Mouse (Mus musculus) small intestine, adult 2 months (tissue): Measurements from ENCODE around the gene Nup62. TPM values are rescaled to one million over a fixed set of nuclear protein-coding genes. Genes with fewer than 3 reads are reported as not detected.
A peak's percentile ranks its signal among the peaks of the same experiment; 100 is the strongest.

Source experiments
- H3K27ac ChIP-seq: fragments of 200-500 bp; 2 replicates; pipeline ENCODE4 v1.5.1; 2012; ENCODE audit warnings: low read depth, low read length, control low read depth, inconsistent platforms; ENCODE audit not compliant: insufficient read depth
- H3K27me3 ChIP-seq: fragments of 200-500 bp; 2 replicates; pipeline ENCODE4 v1.6.1; 2012; ENCODE audit warnings: mild to moderate bottlenecking, moderate library complexity, low read length, inconsistent platforms; ENCODE audit not compliant: control insufficient read depth, insufficient read depth
- H3K36me3 ChIP-seq: fragments of 200-500 bp; 2 replicates; pipeline ENCODE4 v1.6.1; 2012; ENCODE audit warnings: mild to moderate bottlenecking, low read length, control low read depth, inconsistent platforms; ENCODE audit not compliant: control insufficient read depth, insufficient read depth
- H3K4me1 ChIP-seq: fragments of 200-500 bp; 2 replicates; pipeline ENCODE4 v1.6.1; 2012; ENCODE audit warnings: low read length, inconsistent platforms, mixed read lengths; ENCODE audit not compliant: control insufficient read depth, insufficient read depth, insufficient read length
- H3K4me3 ChIP-seq: fragments of 200-500 bp; 2 replicates; pipeline ENCODE4 v1.5.1; 2012; ENCODE audit warnings: low read depth, mild to moderate bottlenecking, control low read depth, inconsistent platforms, low read length, moderate library complexity
- CTCF ChIP-seq: fragments of 200-500 bp; IDR thresholded peaks from 2 replicates; pipeline ENCODE4 v1.5.1; 2012; ENCODE audit warnings: low read depth, mild to moderate bottlenecking, control low read depth, inconsistent platforms, low read length, moderate library complexity, mixed read lengths; ENCODE audit not compliant: insufficient replicate concordance, insufficient read length; ENCODE audit errors: extremely low read depth
- POLR2A ChIP-seq: fragments of 200-500 bp; IDR thresholded peaks from 2 replicates; pipeline ENCODE4 v1.6.1; 2012; ENCODE audit warnings: low read depth, mild to moderate bottlenecking, control low read depth, inconsistent platforms, low read length, moderate library complexity
- WGBS: fragments of 180-500 bp; shearing (Covaris S2); methylation state at CpG from one replicate; pipeline ENCODE4 v1.1.7; 2018; 5-methylcytosine and 5-hydroxymethylcytosine counted together
- polyA plus RNA-seq: library from polyadenylated mRNA; depleted of rRNA; stranded (reverse); fragments of >200 nt; gene quantifications from 2 replicates; pipeline ENCODE4 v1.2.3, GENCODE M21; 2012

Gene Nup62
- polyA plus RNA-seq, 1 experiment: 53.3 TPM

GRCm38 (mm10) chr7:44813985-44814384, 1.9 kb upstream of the Nup62 start:
- Histone ChIP-seq H3K4me3 (no peak overlapping the region), H3K4me1 (peaks cover 7% of the 10 kb centered on the region)
- 89% methylated on average over 3 of the region's 3 CpGs for WGBS

GRCm38 (mm10) chr7:44814423-44814822, 1.5 kb upstream of the Nup62 start:
- Histone ChIP-seq H3K4me1 (peaks cover 7% of the 10 kb centered on the region), H3K4me3 (no peak overlapping the region), H3K27ac (no peak overlapping the region), H3K27me3 (no peaks in the 10 kb centered on the region), H3K36me3 (no peaks in the 10 kb centered on the region)
- 88% methylated on average over 4 of the region's 4 CpGs for WGBS
- no peak for TF ChIP-seq CTCF
- no peak for TF ChIP-seq POLR2A

More at GRCm38 (mm10) chr7:44813985-44814384, 1.9 kb upstream of the Nup62 start:
- TF ChIP-seq CTCF: no peak
- TF ChIP-seq POLR2A: no peak
- H3K36me3 ChIP-seq: no peaks in the 10 kb centered on the region
- no peak overlapping the region for H3K27ac ChIP-seq
- H3K27me3 ChIP-seq: no peaks in the 10 kb centered on the region

- no peak for TF ChIP-seq CTCF
- TF ChIP-seq POLR2A: no peak
- 55% methylated on average over 14 of the region's 14 CpGs for WGBS
- peak overlapping the region; percentile 75 for H3K27ac ChIP-seq
Measured at GRCm38 (mm10) chr7:44814952-44815553, 835 bp upstream of the Nup62 start.

GRCm38 (mm10) chr7:44816470-44817021, 658 bp downstream of the Nup62 start, which contains the start of gene Atf5:
Gene Atf5, minus strand, starts transcription at chr7:44816658.
- WGBS: 0% methylated on average over 55 of the region's 57 CpGs
- no peak for TF ChIP-seq POLR2A
- TF ChIP-seq CTCF: no peak
- no peaks in the 10 kb centered on the region for H3K27me3 ChIP-seq
- peak within 1 kb of the TSS; percentile 75 for H3K27ac ChIP-seq
- peaks cover 16% of the 10 kb centered on the region for H3K4me1 ChIP-seq
- no peaks in the 10 kb centered on the region for H3K36me3 ChIP-seq
- H3K4me3 ChIP-seq: peak within 1 kb of the TSS; percentile 89

More at GRCm38 (mm10) chr7:44814952-44815553, 835 bp upstream of the Nup62 start:
- Histone ChIP-seq H3K27me3 (no peaks in the 10 kb centered on the region), H3K4me1 (peaks cover 11% of the 10 kb centered on the region), H3K36me3 (no peaks in the 10 kb centered on the region), H3K4me3 (peak overlapping the region; percentile 89; the same call in 1 of the 2 replicates)

- H3K4me3 ChIP-seq: no peak overlapping the region
- 9% methylated on average over 3 of the region's 3 CpGs for WGBS
Measured at GRCm38 (mm10) chr7:44817441-44817840, 1.6 kb downstream of the Nup62 start.

GRCm38 (mm10) chr7:44818164-44818563, 2.3 kb downstream of the Nup62 start:
- WGBS: 10% methylated on average over 2 of the region's 2 CpGs
- no peak overlapping the region for H3K4me3 ChIP-seq
- no peaks in the 10 kb centered on the region for H3K36me3 ChIP-seq
- peaks cover 16% of the 10 kb centered on the region for H3K4me1 ChIP-seq
- H3K27me3 ChIP-seq: no peaks in the 10 kb centered on the region
- peak overlapping the region; percentile 10; the same call in 1 of the 2 replicates for H3K27ac ChIP-seq
- TF ChIP-seq CTCF (no peak), POLR2A (no peak)

More at GRCm38 (mm10) chr7:44817441-44817840, 1.6 kb downstream of the Nup62 start:
- Histone ChIP-seq H3K4me1 (peaks cover 16% of the 10 kb centered on the region), H3K27ac (peak overlapping the region; percentile 75; the same call in 1 of the 2 replicates), H3K36me3 (no peaks in the 10 kb centered on the region), H3K27me3 (no peaks in the 10 kb centered on the region)
- TF ChIP-seq CTCF (no peak), POLR2A (no peak)

GRCm38 (mm10) chr7:44818751-44819235, 2.9 kb downstream of the Nup62 start:
- H3K27me3 ChIP-seq: no peaks in the 10 kb centered on the region
- 19% methylated on average over 6 of the region's 6 CpGs for WGBS
- H3K36me3 ChIP-seq: no peaks in the 10 kb centered on the region
- H3K4me1 ChIP-seq: peaks cover 16% of the 10 kb centered on the region
- H3K4me3 ChIP-seq: peak overlapping the region; percentile 7; the same call in 1 of the 2 replicates
- peak overlapping the region; percentile 12; the same call in 1 of the 2 replicates for H3K27ac ChIP-seq
- no peak for TF ChIP-seq POLR2A
- TF ChIP-seq CTCF: no peak
